In genomic region chr14:58070481-58071119, GRCm38 (mm10) we compare ENCODE assay signal across 10 mouse cellular contexts. TPM values are rescaled to one million over a fixed set of nuclear protein-coding genes. Genes with fewer than 3 reads are reported as not detected.
DNase-seq lines count a peak whose midpoint lies in the region; ATAC-seq lines count a peak whose summit lies in the region.
"Had no signal": no experiment of that assay in that cellular context is flagged by ENCODE, and none has a peak within 500 bp of the region (broad histone marks: within the 10 kb centered on the region; RNA-seq: fewer than 3 reads in every experiment).

TSS of gene Fgf9 (plus strand) at chr14:58070547.

- peak within 1 kb of the TSS; percentile 76 for H3K9ac ChIP-seq in embryonic facial prominence, embryonic 13.5 days
- H3K9ac ChIP-seq in hindbrain, embryonic 11.5 days (ENCODE audit: low read depth, low read length), result peak within 1 kb of the TSS; percentile 68
- peak within 1 kb of the TSS; percentile 51 for H3K9ac ChIP-seq in midbrain, embryonic 15.5 days

- no peak for ATAC-seq in embryonic facial prominence, embryonic 13.5 days (ENCODE audit: insufficient number of reproducible peaks, insufficient read depth, low FRiP score, low TSS enrichment, low read depth)
- ATAC-seq in hindbrain, embryonic 11.5 days (ENCODE audit: low FRiP score), result 0 out of 2 replicates have a peak, but pooled peaks have one; percentile 2
- ATAC-seq in midbrain, embryonic 15.5 days (replicated peaks), result 0 out of 2 replicates have a peak, but pooled peaks have one; percentile 0
- no peak for ATAC-seq in erythroid progenitor cell, adult 5-6 weeks (replicated peaks; ENCODE audit: low FRiP score, poor library complexity, severe bottlenecking)

- under 1% methylated on average over 33 of the region's 33 CpGs for WGBS in embryonic facial prominence, embryonic 13.5 days
- WGBS in hindbrain, embryonic 11.5 days, result under 1% methylated on average over 28 of the region's 33 CpGs
- WGBS in midbrain, embryonic 15.5 days, result under 1% methylated on average over 33 of the region's 33 CpGs

- peaks cover 74% of the 10 kb centered on the region for H3K27me3 ChIP-seq in embryonic facial prominence, embryonic 13.5 days
- peaks cover 34% of the 10 kb centered on the region for H3K27me3 ChIP-seq in hindbrain, embryonic 11.5 days (ENCODE audit: control insufficient read depth, insufficient read depth, low read length)
- H3K27me3 ChIP-seq in midbrain, embryonic 15.5 days (replicated peaks), result peaks cover 33% of the 10 kb centered on the region

- no peaks in the 10 kb centered on the region for H3K9me3 ChIP-seq in embryonic facial prominence, embryonic 13.5 days
- no peaks in the 10 kb centered on the region for H3K9me3 ChIP-seq in hindbrain, embryonic 11.5 days (ENCODE audit: control insufficient read depth, low read length)
- H3K9me3 ChIP-seq in midbrain, embryonic 15.5 days, result no peaks in the 10 kb centered on the region

- intact Hi-C loops in gastrocnemius, postnatal 14 days (cut with DNase I; ENCODE audit: low total_unique reads), result no loop called here
- intact Hi-C loops in left cerebral cortex, postnatal 10 days (cut with DNase I), result no loop called here

- H3K27ac ChIP-seq in embryonic facial prominence, embryonic 13.5 days, result 0 out of 2 replicates have a peak within 1 kb of the TSS, but pooled peaks have one; percentile 28
- no peak within 1 kb of the TSS for H3K27ac ChIP-seq in hindbrain, embryonic 11.5 days (ENCODE audit: low read depth, low read length)
- H3K27ac ChIP-seq in midbrain, embryonic 15.5 days, result peak within 1 kb of the TSS; percentile 66; the same call in 1 of the 2 replicates

- H3K4me3 ChIP-seq in embryonic facial prominence, embryonic 13.5 days, result peak within 1 kb of the TSS; percentile 57
- H3K4me3 ChIP-seq in hindbrain, embryonic 11.5 days (ENCODE audit: low read depth, low read length), result peak within 1 kb of the TSS; percentile 57
- peak within 1 kb of the TSS; percentile 84 for H3K4me3 ChIP-seq in midbrain, embryonic 15.5 days

- H3K36me3 ChIP-seq in embryonic facial prominence, embryonic 13.5 days, result no peaks in the 10 kb centered on the region
- no peaks in the 10 kb centered on the region for H3K36me3 ChIP-seq in hindbrain, embryonic 11.5 days (ENCODE audit: control insufficient read depth, insufficient read depth, low read length)
- H3K36me3 ChIP-seq in midbrain, embryonic 15.5 days (replicated peaks), result no peaks in the 10 kb centered on the region

- peak; percentile 10 for DNase-seq in gastrocnemius, postnatal 10 days
- DNase-seq in gastrocnemius, postnatal 14 days, result no peak
- peak; percentile 54 to 89 for DNase-seq in adrenal gland, adult (ENCODE audit: inconsistent age in 2 of 2, low spot score in 1 of 2)
- peak; percentile 66 for DNase-seq in hindbrain, embryonic 11.5 days (ENCODE audit: low spot score)
- peak in 1 of 2 experiments; percentile 27 for DNase-seq in left cerebral cortex, postnatal 10 days (ENCODE audit: extremely low spot score in 1 of 2, low spot score in 2 of 2)

- peaks cover 49% of the 10 kb centered on the region for H3K4me1 ChIP-seq in embryonic facial prominence, embryonic 13.5 days
- peaks cover 9% of the 10 kb centered on the region for H3K4me1 ChIP-seq in hindbrain, embryonic 11.5 days (replicated peaks; ENCODE audit: control insufficient read depth, insufficient read depth, low read length)
- peaks cover 45% of the 10 kb centered on the region for H3K4me1 ChIP-seq in midbrain, embryonic 15.5 days

- H3K4me2 ChIP-seq in embryonic facial prominence, embryonic 13.5 days, result peak within 1 kb of the TSS; percentile 94
- peak within 1 kb of the TSS; percentile 96 for H3K4me2 ChIP-seq in hindbrain, embryonic 11.5 days (replicated peaks; ENCODE audit: low read depth, low read length)
- H3K4me2 ChIP-seq in midbrain, embryonic 15.5 days, result peak within 1 kb of the TSS; percentile 97

RNA-seq across cellular contexts. Expression of gene Fgf9, which starts in this region (rescaled TPM):
- 1 to 10 TPM; 1.2 to 1.8 TPM for total RNA-seq in gastrocnemius, postnatal 10 days (2021)
- 1 to 10 TPM in 1 of 2 experiments, under 1 TPM in 1; 0.64 to 1.0 TPM for total RNA-seq in gastrocnemius, postnatal 14 days (2021)
- polyA plus RNA-seq in embryonic facial prominence, embryonic 13.5 days (2015; fragmentation: Nextera tagmentation; extraction: Ambion mirVana), result 7.5 and 10.4 TPM in 2 replicates
- polyA plus RNA-seq in hindbrain, embryonic 11.5 days (2014; fragmentation: Nextera tagmentation; extraction: Ambion mirVana), result 4.7 and 6.6 TPM in 2 replicates
- total RNA-seq in left cerebral cortex, postnatal 10 days (2021), result 10 to 100 TPM; 16.4 to 16.7 TPM
- polyA plus RNA-seq in midbrain, embryonic 15.5 days (2015; fragmentation: Nextera tagmentation; extraction: Ambion mirVana), result 20.8 and 21.0 TPM in 2 replicates
- not detected in 2 replicates for total RNA-seq in erythroid progenitor cell, adult 5-6 weeks (2015; ENCODE audit: low replicate concordance)
- not detected in 2 replicates for total RNA-seq in erythroid progenitor cell, adult 5-6 weeks (2017; ENCODE audit: low replicate concordance)
- total RNA-seq: MEL; neutrophil, adult 5-6 weeks had no signal

Comparison
In these comparisons a context has a peak if more than half of its experiments do, and no peak if none do; other contexts are left out.
1. RNA of gene Fgf9 (total RNA-seq): 16.4 to 16.7 TPM in left cerebral cortex, postnatal 10 days; 1.2 to 1.8 TPM in gastrocnemius, postnatal 10 days, 0.64 to 1.0 TPM in gastrocnemius, postnatal 14 days and not detected in erythroid progenitor cell, adult 5-6 weeks; every median in the first group is over 4 times any median in the second.
2. ATAC-seq: peak in hindbrain, embryonic 11.5 days (single experiment) and midbrain, embryonic 15.5 days (single experiment); none in embryonic facial prominence, embryonic 13.5 days (single experiment) and erythroid progenitor cell, adult 5-6 weeks (single experiment).
3. Peak in every context shown above with its lines, with median percentiles within 50 percentile points of each other: H3K4me2 ChIP-seq, H3K4me3 ChIP-seq and H3K9ac ChIP-seq.